Mouse (Mus musculus): ENCODE measurements around the gene Ercc8. TPM values are rescaled to one million over a fixed set of nuclear protein-coding genes. Genes with fewer than 3 reads are reported as not detected.
A peak's percentile ranks its signal among the peaks of the same experiment; 100 is the strongest.

Ercc8 gene
- total and polyA plus RNA-seq, 2 experiments from 2014 or later = 33.2 to 33.8 TPM

DNA sequence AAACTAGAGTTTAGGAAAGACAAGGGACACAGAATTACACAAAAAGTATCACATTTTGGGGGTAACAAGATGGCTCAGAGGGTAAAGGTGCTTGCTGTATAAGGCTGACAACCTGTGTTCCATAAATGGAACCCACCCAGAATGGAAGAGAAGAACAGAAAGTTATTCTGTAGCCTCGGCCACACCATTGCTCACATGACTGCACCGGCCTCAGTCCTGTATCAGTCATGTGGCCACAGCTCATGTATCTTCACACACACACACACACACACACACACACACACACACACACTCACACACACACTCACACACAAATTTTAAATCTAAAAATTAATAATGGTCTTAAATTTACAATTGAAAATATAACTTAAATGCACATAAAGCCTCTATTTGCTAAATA, 48.9 kb downstream of the Ercc8 start:
- H3K36me3 ChIP-seq (ENCODE audit: insufficient read depth, low read length) = no peaks in the 10 kb centered on the region
- 89% methylated on average over 2 of the region's 2 CpGs for WGBS
- H3K4me3 ChIP-seq (ENCODE audit: low read depth, low read length) = no peak overlapping the region
- peaks cover 4% of the 10 kb centered on the region; the same call in 1 of the 2 replicates for H3K27me3 ChIP-seq (ENCODE audit: insufficient read depth, low read length)
- H3K27ac ChIP-seq (ENCODE audit: low read depth, low read length) = no peak overlapping the region
- TF ChIP-seq CTCF (IDR thresholded peaks at IDR 0.05) = no peak
- no peaks in the 10 kb centered on the region for H3K4me1 ChIP-seq (ENCODE audit: insufficient read depth, low read length)
- H3K4me2 ChIP-seq (ENCODE audit: low read depth, low read length, poor library complexity, severe bottlenecking) = no peak overlapping the region
- ATAC-seq (ENCODE audit: low FRiP score) (no peak), DNase-seq (ENCODE audit: low spot score) (no peak)
- peaks cover 3% of the 10 kb centered on the region; the same call in 1 of the 2 replicates for H3K9me3 ChIP-seq (ENCODE audit: low read length)
- no peak overlapping the region for H3K9ac ChIP-seq (replicated peaks; ENCODE audit: low read length, poor library complexity, severe bottlenecking)

DNA sequence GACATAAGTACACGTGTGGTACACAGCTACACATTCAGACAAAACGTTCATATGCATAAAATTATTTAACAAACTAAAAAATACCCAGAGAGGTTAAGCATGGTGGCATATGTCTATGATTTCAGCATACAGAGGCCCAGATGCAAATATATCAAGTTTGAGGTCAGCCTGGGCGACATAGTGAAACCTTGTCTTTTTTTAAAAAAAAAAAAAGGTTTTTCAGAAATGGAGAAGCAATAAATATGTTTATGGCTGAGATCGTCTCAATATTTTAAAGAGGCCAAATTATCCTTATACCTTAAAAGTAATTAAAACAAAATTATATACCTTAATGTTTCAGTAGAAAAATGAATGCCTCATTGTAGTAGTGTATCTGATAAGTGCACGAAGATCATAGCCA, 49.6 kb downstream of the Ercc8 start:
- 75% methylated on average over 5 of the region's 5 CpGs for WGBS

DNA sequence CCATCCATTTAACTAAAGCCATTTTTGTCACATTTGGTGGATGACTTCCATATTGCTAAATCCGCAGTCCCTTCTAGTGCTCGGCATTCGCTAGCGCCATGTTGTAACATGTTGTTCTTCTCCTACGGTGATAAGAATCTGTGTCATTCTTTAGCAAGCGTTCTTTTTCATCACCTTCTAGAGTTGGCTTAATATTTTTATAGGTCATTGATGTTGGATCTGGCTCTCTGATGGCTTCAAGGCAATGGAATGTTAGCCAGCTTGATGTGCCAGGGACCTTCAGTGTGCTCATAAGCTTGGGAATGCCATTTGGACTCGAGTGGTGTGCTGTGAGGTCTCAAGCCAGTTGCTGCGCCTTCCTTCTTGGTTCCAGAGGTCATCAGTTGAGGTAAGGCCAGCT, 52.4 kb downstream of the Ercc8 start:
- no peaks in the 10 kb centered on the region for H3K36me3 ChIP-seq (ENCODE audit: insufficient read depth, low read length)
- no peaks in the 10 kb centered on the region for H3K9me3 ChIP-seq (ENCODE audit: low read length)
- H3K4me2 ChIP-seq (ENCODE audit: low read depth, low read length, poor library complexity, severe bottlenecking) = no peak overlapping the region
- H3K27ac ChIP-seq (ENCODE audit: low read depth, low read length) = no peak overlapping the region
- 92% methylated on average over 8 of the region's 8 CpGs for WGBS
- no peak for TF ChIP-seq CTCF (IDR thresholded peaks at IDR 0.05)
- no peaks in the 10 kb centered on the region for H3K4me1 ChIP-seq (ENCODE audit: insufficient read depth, low read length)
- DNase-seq (ENCODE audit: low spot score) (no peak), ATAC-seq (ENCODE audit: low FRiP score) (no peak)
- H3K9ac ChIP-seq (replicated peaks; ENCODE audit: low read length, poor library complexity, severe bottlenecking) = no peak overlapping the region
- peaks cover 6% of the 10 kb centered on the region; the same call in 1 of the 2 replicates for H3K27me3 ChIP-seq (ENCODE audit: insufficient read depth, low read length)
- no peak overlapping the region for H3K4me3 ChIP-seq (ENCODE audit: low read depth, low read length)

More for the DNA sequence above, 49.6 kb downstream of the Ercc8 start:
- H3K4me3 ChIP-seq (ENCODE audit: low read depth, low read length) = no peak overlapping the region
- no peak overlapping the region for H3K27ac ChIP-seq (ENCODE audit: low read depth, low read length)
- no peak overlapping the region for H3K9ac ChIP-seq (replicated peaks; ENCODE audit: low read length, poor library complexity, severe bottlenecking)
- no peak for ATAC-seq (ENCODE audit: low FRiP score)
- H3K4me1 ChIP-seq (ENCODE audit: insufficient read depth, low read length) = no peaks in the 10 kb centered on the region
- no peak for DNase-seq (ENCODE audit: low spot score)
- TF ChIP-seq CTCF (IDR thresholded peaks at IDR 0.05) = no peak
- no peak overlapping the region for H3K4me2 ChIP-seq (ENCODE audit: low read depth, low read length, poor library complexity, severe bottlenecking)
- no peaks in the 10 kb centered on the region for H3K36me3 ChIP-seq (ENCODE audit: insufficient read depth, low read length)
- H3K27me3 ChIP-seq (ENCODE audit: insufficient read depth, low read length) = peaks cover 6% of the 10 kb centered on the region; the same call in 1 of the 2 replicates
- peaks cover 2% of the 10 kb centered on the region; the same call in 1 of the 2 replicates for H3K9me3 ChIP-seq (ENCODE audit: low read length)

DNA sequence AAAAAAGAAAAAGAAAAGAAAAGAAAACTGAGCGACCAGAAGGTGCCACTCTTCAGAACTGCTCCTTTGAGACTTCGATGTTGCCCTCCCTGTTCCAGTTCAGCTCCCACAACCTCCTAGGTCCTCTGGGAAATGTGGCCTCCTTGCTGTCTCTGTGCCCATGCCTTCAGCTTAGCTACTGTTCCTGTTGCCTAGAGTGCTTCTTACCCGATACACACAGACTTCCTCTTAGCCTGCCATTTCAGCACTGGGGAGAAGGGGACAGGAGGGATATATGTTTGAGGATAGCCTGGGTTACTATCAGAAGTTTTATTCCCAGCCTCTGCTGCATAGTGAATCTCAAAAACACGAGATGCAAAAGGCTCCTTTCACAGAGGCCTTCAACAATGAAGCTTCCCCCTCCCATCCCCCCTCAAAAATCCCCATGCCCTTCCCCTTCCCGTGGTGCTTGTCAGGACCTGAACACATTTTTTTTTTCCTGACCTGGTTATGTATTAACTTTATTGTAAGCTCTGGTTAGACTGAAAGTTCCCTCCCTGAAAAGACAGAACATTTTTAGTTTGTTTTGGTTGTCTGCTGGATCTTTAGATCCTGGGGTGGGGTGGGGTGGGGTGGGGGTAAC, 54.0 kb downstream of the Ercc8 start:
- TF ChIP-seq CTCF (IDR thresholded peaks at IDR 0.05) = no peak
- Histone ChIP-seq H3K36me3 (ENCODE audit: insufficient read depth, low read length) (no peaks in the 10 kb centered on the region), H3K4me2 (ENCODE audit: low read depth, low read length, poor library complexity, severe bottlenecking) (no peak overlapping the region), H3K27me3 (ENCODE audit: insufficient read depth, low read length) (peaks cover 6% of the 10 kb centered on the region; the same call in 1 of the 2 replicates), H3K27ac (ENCODE audit: low read depth, low read length) (no peak overlapping the region), H3K4me3 (ENCODE audit: low read depth, low read length) (no peak overlapping the region), H3K9me3 (ENCODE audit: low read length) (no peaks in the 10 kb centered on the region), H3K9ac (replicated peaks; ENCODE audit: low read length, poor library complexity, severe bottlenecking) (no peak overlapping the region), H3K4me1 (ENCODE audit: insufficient read depth, low read length) (no peaks in the 10 kb centered on the region)
- 48% methylated on average over 5 of the region's 5 CpGs for WGBS
- ATAC-seq (ENCODE audit: low FRiP score) (no peak), DNase-seq (ENCODE audit: low spot score) (no peak)

DNA sequence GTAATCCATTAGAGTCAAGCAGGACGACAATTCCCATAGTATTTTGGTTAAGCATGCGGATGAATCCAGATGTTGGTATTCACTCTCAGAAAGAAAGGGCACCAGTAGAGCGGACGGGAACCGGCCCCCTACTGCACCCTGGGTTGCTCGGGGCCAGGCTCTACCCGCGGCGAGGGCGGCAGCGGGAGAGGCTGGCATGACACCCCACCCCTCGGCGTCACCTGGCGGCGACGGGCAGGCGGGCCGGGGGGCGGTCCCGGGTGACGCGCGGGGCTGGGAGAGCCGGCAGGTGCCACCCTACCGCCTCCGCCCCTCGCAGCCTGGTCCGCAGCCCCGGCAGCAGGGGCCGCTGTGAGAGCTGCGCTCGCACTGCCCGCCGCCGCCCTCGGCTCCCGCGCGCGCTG, 55.6 kb downstream of the Ercc8 start, which contains the start of gene Elovl7:
TSS of gene Elovl7 (plus strand) at position 324 of the 404 bp plus-strand sequence.
- Histone ChIP-seq H3K27me3 (ENCODE audit: insufficient read depth, low read length) (peaks cover 6% of the 10 kb centered on the region; the same call in 1 of the 2 replicates), H3K27ac (ENCODE audit: low read depth, low read length) (no peak within 1 kb of the TSS), H3K9ac (replicated peaks; ENCODE audit: low read length, poor library complexity, severe bottlenecking) (peak within 1 kb of the TSS; percentile 74), H3K4me2 (ENCODE audit: low read depth, low read length, poor library complexity, severe bottlenecking) (peak within 1 kb of the TSS; percentile 93), H3K36me3 (ENCODE audit: insufficient read depth, low read length) (no peaks in the 10 kb centered on the region), H3K4me1 (ENCODE audit: insufficient read depth, low read length) (no peaks in the 10 kb centered on the region), H3K9me3 (ENCODE audit: low read length) (no peaks in the 10 kb centered on the region), H3K4me3 (ENCODE audit: low read depth, low read length) (peak within 1 kb of the TSS; percentile 77)
- peak; percentile 48 for TF ChIP-seq CTCF (IDR thresholded peaks at IDR 0.05)
- under 1% methylated on average over 39 of the region's 40 CpGs for WGBS
- DNase-seq (ENCODE audit: low spot score) = peak; percentile 69
- ATAC-seq (ENCODE audit: low FRiP score) = peak; percentile 92

DNA sequence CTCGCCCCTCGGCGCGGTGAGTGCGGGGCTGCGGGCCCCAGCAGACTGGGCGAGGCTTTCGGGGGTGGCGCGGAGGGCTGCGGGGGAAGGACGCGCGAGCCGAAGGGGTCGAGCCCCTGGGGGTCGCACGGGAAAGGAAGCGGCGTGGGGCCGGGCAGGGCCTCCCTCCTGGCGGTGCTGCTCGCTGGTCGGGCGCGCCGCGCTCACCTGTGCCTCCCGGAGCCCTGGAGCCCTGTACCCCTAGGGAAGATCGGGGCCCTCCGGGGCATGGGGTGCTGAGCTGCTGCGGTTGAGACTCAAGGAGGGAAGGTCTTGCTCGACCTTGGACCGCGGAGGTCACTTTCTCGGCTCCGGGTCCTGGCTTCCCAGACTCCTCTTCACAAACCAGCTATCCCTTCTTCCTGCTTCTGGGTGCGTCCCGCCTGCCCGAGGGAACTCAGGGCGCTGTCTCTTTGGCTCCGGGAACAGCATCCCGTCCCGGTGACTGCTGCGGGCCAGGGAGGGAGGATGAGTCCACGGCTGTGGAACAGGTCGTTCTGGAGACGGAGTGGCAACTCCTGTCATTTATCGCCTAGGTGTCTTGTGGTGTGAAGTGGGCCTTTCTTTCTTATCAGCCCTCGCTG, 56.1 kb downstream of the Ercc8 start:
- H3K36me3 ChIP-seq (ENCODE audit: insufficient read depth, low read length) = no peaks in the 10 kb centered on the region
- H3K9me3 ChIP-seq (ENCODE audit: low read length) = no peaks in the 10 kb centered on the region
- H3K27me3 ChIP-seq (ENCODE audit: insufficient read depth, low read length) = peaks cover 6% of the 10 kb centered on the region; the same call in 1 of the 2 replicates
- H3K9ac ChIP-seq (replicated peaks; ENCODE audit: low read length, poor library complexity, severe bottlenecking) = peak overlapping the region; percentile 74
- WGBS = under 1% methylated on average over 39 of the region's 50 CpGs
- DNase-seq (ENCODE audit: low spot score) = no peak
- H3K4me2 ChIP-seq (ENCODE audit: low read depth, low read length, poor library complexity, severe bottlenecking) = peak overlapping the region; percentile 93
- TF ChIP-seq CTCF (IDR thresholded peaks at IDR 0.05) = no peak
- H3K4me1 ChIP-seq (ENCODE audit: insufficient read depth, low read length) = no peaks in the 10 kb centered on the region
- ATAC-seq (ENCODE audit: low FRiP score) = peak; percentile 73
- H3K27ac ChIP-seq (ENCODE audit: low read depth, low read length) = no peak overlapping the region
- peak overlapping the region; percentile 77 for H3K4me3 ChIP-seq (ENCODE audit: low read depth, low read length)
